Mouse (Mus musculus): Measurements from ENCODE around the gene Pycard.
"Not testable (repeated sequence)": the region's sequence is repeated elsewhere in the genome, so short reads cannot be mapped to it uniquely, and the experiment has no call there.

Pycard gene

GRCm38 (mm10) chr7:127993341-127993977 lies at the start of gene Pycard:
Gene Pycard (minus strand): TSS chr7:127993867.
- DNase-seq = peak; percentile 18

DNA sequence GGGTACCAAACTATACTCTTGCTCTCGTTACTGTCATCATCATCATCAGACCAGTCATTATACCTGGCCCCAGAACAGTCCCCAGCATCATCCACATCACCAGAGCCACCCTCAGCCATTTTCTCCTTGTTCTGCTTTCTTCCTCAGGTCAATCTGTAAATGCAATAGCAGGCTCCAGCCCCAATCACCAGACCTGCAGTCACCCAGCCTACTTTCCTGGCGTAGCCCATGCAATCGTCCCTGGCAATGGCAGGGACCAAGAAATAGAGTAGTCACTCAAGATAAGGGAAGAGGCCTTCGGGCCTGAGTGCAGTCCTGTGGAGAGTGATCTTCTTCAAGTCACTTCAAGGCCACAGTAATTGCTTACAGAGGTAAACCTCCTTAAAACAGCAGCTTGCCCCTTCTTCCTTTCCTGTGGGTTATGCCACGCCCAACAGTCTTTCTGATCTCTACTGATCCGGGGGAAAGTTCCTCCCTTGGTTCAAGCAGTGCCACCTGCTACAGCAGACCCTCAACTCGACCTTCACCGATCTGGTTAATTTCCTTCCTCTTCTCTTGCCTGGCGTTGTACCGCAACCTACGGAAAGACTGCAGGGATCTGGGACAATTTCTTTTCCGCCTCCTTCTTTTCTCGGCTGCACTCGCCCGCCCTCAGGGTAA lies 48.6 kb upstream of the Pycard start:
- not testable (repeated sequence) for DNase-seq

- no peak for DNase-seq
These were observed 39.9 kb upstream of the Pycard start for GRCm38 (mm10) chr7:128033616-128034015.

GRCm38 (mm10) chr7:128032989-128033293 lies 39.3 kb upstream of the Pycard start:
- no peak for DNase-seq

DNA sequence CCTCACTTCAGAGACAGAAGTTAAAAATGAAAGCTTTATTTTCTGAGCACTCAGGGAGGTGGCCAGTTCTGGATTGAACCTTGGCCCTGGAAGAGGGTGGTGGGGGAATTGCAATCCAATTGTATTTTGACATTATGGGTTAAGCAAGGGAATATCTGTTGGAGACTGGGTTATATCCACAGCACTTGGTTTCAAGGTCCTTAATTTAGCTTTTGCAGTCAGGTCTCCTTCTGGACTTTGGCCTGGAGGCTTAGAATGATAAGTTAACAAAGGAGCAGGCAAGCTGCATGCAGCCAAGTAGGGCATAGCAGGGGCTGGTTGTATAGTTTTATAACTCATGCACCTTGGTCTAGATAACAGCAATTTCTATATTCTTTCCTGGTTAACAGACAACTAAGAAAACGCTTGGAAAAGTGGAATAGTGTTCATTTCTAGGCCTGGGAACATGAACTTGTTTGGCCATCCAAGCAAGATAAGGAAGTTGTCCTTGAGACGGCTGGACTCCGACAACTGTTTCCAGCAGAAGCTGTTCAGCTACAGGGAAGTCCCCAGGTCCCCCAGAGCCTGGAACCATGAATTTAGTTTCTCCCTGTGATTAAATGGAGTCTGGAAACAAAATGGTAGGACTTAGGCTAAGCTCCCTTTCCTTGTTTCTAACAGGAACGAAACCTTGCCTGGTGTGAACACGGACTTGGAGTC lies 38.8 kb upstream of the Pycard start:
- no peak for DNase-seq

GRCm38 (mm10) chr7:128031403-128031976 lies 37.8 kb upstream of the Pycard start:
- no peak for DNase-seq

DNA sequence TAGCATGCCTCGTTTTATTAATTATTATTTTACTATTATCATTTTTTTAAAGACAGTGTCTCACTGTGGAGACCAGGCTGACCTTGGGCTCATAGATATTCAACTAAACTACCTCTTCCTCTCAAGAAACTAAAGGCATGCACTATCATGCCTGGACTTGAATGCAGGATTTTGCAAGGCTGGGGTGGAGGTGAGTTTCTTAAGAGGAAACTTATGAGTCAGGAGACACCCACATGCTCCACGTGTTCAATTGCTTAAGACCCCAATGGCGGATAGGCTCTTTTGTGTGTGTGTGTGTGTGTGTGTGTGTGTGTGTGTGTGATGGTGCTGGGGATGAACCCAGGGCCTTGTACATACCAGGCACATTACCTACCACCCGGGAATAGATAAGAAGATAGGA lies 31.7 kb upstream of the Pycard start:
- DNase-seq = no peak

DNA sequence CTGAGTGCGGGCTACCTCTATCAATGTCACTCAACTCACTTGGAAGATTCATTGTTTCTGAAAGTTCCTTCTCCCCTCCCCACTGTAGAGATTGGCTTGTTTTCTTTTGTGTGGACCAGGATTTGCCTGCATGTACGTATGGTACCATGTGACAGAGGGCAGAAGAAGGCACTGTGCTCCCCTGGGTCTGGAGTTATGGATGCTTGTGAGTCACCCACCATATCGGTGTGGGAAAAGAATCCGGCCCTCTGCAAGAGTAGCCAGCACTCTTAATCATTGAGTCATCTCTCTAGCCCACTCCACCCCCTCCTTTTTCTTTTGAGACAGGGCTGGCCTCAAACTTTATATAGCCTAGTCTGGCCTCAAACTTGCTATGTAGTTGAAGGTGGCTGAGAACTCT lies 31.3 kb upstream of the Pycard start:
- no peak for DNase-seq

DNA sequence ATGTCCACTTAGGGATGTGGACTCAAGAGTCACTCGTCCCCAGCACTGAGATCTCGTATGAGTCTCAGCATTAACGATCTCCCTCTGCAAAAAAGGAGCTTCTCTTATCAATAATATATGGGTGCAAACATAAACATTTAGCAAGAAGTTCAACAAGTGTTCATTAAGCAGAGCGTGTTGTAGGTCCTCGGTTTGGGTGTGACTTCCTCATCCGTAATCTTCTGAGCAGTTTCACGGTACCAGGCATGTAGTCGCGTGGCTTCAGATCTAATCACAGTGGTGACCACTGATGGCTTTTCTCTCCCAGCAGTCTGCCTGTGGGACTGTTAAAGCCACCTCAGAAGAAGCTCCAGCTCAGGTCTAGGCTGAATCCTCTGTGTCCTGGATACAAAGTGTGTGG lies 30.7 kb upstream of the Pycard start:
- no peak for DNase-seq

DNA sequence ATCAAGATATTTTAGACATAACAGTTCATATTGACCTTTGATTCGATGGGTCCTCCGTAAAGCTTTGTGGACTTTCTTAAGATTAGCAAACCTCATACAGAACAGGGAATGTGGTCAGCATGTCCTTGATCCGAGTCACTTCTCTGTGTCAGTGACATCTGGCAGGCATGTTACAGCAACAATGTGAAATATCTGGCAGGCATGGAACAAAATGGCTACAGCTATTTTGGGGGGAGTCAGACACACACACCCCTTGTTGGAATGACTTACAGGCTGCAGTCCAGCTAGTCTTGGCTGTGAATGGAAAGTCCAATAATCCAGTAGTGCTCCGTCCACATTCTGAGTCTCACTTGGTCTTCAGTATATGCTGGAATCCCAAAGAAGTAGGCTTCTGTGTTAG lies 29.9 kb upstream of the Pycard start:
- DNase-seq = no peak

DNA sequence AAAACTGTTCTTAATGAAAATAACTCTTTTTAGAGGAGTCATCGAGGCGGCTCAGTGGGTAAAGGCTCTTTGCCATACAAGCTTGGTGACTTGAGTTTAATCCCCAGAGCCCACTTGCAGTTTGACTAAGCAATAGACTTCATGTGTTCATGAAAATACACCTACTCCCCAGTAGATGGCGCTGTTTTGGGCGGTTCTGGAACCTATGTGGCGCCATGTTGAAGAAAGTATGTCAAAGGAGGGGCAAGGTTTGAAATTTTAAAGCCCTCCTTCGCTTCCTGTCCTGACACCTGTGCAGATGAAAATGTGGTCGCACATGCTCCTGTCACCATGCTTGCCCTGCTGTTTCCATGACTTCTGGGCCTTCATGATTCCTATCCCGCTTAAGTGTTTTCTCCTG lies 29.3 kb upstream of the Pycard start:
- DNase-seq = no peak

- no peak for DNase-seq
These were observed 25.5 kb upstream of the Pycard start for GRCm38 (mm10) chr7:128019187-128019586.

DNA sequence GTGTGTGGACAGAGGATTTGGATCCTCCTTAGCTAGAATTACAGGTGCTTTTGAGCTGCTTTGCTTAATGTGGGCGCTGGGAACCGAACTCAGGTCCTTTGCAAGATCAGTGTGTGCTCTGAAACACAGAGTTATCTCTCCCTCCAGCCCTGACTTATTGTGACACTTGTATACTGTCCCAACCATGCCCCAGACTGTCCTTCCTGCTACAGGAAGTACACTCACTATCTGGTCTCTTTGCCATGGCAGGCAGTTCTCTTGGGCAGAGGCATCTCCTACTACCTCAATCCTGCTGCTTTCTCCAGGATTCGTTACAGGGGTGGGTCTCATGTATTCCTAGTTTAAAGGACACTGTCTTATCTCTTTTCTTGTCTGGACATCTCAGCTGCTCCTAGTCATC lies 24.6 kb upstream of the Pycard start:
- no peak for DNase-seq

GRCm38 (mm10) chr7:128016650-128017049 lies 23.0 kb upstream of the Pycard start:
- no peak for DNase-seq

DNA sequence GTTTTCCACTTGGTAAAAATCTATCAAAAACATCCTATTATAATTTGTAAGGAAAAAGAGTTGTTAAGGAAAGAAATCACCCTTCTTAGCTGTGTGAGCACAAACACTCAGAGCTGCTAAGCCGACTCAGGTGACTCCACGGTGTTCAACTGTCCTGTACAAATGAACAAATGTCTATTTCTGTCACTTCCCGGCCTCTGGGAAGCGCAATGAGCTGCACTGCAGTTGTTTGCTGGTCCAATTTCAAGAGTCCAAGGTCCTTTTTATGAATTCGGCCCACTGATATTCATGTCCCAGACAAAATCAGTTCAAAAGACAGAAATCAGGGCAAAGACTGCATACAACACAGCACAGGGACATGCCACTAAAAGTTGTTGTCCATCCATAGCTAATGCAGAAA lies 22.5 kb upstream of the Pycard start:
- DNase-seq = not testable (repeated sequence)

DNA sequence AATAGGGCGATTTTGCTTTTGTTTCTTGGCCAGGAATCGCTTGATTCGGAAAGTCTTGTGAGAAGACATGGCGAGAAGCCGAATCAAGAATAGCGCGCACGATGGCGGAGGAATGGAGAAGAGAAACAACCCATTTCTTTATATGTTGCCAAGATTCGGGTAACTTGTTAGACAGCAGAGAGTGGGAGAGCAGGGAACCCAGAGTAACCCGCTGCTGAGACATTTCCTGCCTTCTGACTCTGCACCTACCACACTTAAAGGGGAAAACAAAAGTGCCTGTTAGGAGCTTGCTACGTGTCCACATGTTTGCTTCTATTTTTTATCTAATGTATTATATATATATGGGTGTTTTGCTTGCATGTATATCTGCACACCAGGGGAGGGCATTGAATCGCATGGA lies 19.4 kb upstream of the Pycard start:
- DNase-seq = peak; percentile 23

- no peak for DNase-seq
These were observed 18.6 kb upstream of the Pycard start for GRCm38 (mm10) chr7:128012136-128012780.

- DNase-seq = no peak
These were observed 16.2 kb upstream of the Pycard start for GRCm38 (mm10) chr7:128009715-128010340.

- no peak for DNase-seq
These were observed 12.5 kb upstream of the Pycard start for GRCm38 (mm10) chr7:128006193-128006592.

DNA sequence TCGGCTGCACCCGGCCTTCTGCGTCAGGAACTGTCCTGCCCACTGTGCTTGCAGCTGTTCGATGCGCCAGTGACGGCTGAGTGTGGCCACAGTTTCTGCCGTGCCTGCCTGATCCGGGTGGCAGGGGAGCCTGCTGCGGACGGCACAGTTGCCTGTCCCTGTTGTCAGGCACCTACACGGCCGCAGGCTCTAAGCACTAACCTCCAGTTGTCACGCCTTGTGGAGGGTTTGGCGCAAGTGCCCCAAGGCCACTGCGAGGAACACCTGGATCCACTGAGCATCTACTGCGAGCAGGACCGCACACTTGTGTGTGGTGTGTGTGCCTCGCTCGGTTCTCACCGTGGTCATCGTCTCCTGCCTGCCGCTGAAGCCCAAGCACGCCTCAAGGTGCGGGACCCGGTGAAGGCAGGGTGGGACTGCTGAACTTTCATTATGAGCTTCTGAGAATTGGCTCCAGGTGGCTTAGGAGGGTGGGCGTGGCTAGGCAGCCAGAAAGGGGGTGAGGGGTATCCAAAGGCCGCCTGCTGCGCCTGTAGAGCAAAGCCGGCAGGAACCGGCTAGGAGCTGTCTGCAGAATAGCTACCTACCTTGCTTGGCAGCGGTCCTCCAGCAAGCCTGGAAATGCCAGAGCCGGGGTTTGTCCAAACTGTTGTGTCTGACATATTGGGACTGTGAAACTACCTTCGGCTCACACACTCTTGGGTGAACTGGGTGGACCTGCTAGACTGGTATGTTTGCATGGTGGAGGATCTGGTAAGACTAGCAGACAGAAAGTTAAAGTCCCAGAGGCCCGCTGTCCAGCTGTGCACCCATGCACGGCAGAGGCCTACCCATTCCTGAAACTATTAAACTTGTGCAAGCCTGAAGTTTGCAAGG lies 11.1 kb upstream of the Pycard start:
- DNase-seq = no peak

DNA sequence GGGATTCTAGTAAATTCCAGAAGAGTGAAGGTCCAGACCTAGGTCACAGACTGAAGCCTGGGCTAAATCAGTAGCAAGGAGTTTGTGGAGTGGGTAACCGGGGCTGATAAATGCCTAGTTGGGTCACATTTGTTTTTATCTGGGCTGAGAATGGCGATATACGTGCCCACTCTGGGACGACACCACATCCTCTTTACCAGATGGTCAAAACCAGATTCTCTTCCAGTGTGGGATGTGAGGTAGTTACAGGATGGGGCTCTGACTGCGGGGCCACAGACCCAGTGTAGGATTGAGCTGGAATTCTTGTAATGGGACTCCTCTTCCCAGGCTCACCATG lies 10.5 kb upstream of the Pycard start:
- no peak for DNase-seq

GRCm38 (mm10) chr7:128003688-128004087 lies 10.0 kb upstream of the Pycard start, which contains the start of gene Trim72:
Gene Trim72 (plus strand): TSS chr7:128003949.
- peak; percentile 50 for DNase-seq
